Mouse (Mus musculus) liver, embryonic 14.5 days (tissue): ENCODE data around the gene 9430015G10Rik. TPM values are rescaled to one million over a fixed set of nuclear protein-coding genes. Genes with fewer than 3 reads are reported as not detected.
"Not testable (repeated sequence)": the region's sequence is repeated elsewhere in the genome, so short reads cannot be mapped to it uniquely, and the experiment has no call there.

ENCODE experiments used
- ATAC-seq: fragments of 200-750 bp; cut with Nextera tagmentation; 2 replicates; pipeline ENCODE4 v1.8.0; 2017; ENCODE audit warnings: moderate number of reproducible peaks, mild to moderate bottlenecking, moderate library complexity; ENCODE audit not compliant: insufficient read depth
- DNase-seq, 3 experiments: peaks; one replicate each; pipeline ENCODE4 v3.0.0-alpha.2; 2012 to 2013; ENCODE audit warnings: low read depth in 3 of 3, low spot score in 3 of 3
- H3K27ac ChIP-seq: fragments of 300-500 bp; sonication (generic); 2 replicates; pipeline ENCODE4 v1.5.1; 2014; ENCODE audit warnings: moderate library complexity, mild to moderate bottlenecking, control low read depth, inconsistent platforms
- H3K27me3 ChIP-seq: fragments of 300-500 bp; sonication (generic); 2 replicates; pipeline ENCODE4 v1.6.1; 2014; ENCODE audit warnings: mild to moderate bottlenecking, low read length, moderate library complexity; ENCODE audit not compliant: control insufficient read depth, insufficient read depth
- H3K36me3 ChIP-seq: fragments of 300-500 bp; sonication (generic); replicated peaks from 2 replicates; pipeline ENCODE4 v1.6.1; 2014; ENCODE audit warnings: low read depth; ENCODE audit not compliant: control insufficient read depth, insufficient read depth
- H3K4me1 ChIP-seq, 2 experiments: fragments of 200-500 bp in 1 of 2; fragments of 300-500 bp in 1 of 2; sonication (generic) in 1 of 2; replicated peaks; 2 replicates each; pipeline ENCODE4 v1.6.1; 2012 to 2014; ENCODE audit warnings: antibody characterized with exemption in 1 of 2, inconsistent platforms in 1 of 2, low read length in 1 of 2; ENCODE audit not compliant: control insufficient read depth in 2 of 2, insufficient read depth in 2 of 2
- H3K4me2 ChIP-seq: fragments of 300-500 bp; sonication (generic); 2 replicates; pipeline ENCODE4 v1.6.1; 2014; ENCODE audit warnings: low read depth, mild to moderate bottlenecking, control low read depth, moderate library complexity
- H3K4me3 ChIP-seq, 2 experiments: fragments of 200-500 bp in 1 of 2; fragments of 300-500 bp in 1 of 2; sonication (generic) in 1 of 2; 2 replicates each; pipeline ENCODE4 v1.5.1; 2012 to 2014; ENCODE audit warnings: low read depth in 2 of 2, low read length in 2 of 2, mild to moderate bottlenecking in 2 of 2, control low read depth in 1 of 2, inconsistent platforms in 1 of 2, moderate library complexity in 1 of 2; ENCODE audit not compliant: insufficient read depth in 1 of 2
- H3K9ac ChIP-seq: fragments of 300-500 bp; sonication (generic); replicated peaks from 2 replicates; pipeline ENCODE4 v1.6.1; 2014; ENCODE audit warnings: mild to moderate bottlenecking, control low read depth, moderate library complexity
- H3K9me3 ChIP-seq: fragments of 300-500 bp; sonication (generic); 2 replicates; pipeline ENCODE4 v1.6.1; 2016; ENCODE audit warnings: low read length, mixed read lengths; ENCODE audit not compliant: control insufficient read depth
- CTCF ChIP-seq: IDR thresholded peaks from 2 replicates; pipeline ENCODE4 v1.5.1; 2016; ENCODE audit warnings: antibody characterized with exemption, low read depth, control low read depth
- EP300 ChIP-seq: IDR thresholded peaks from 2 replicates; pipeline ENCODE4 v1.6.1; 2016; ENCODE audit warnings: antibody characterized with exemption, low read depth
- WGBS: fragments of 180-500 bp; shearing (Covaris S2); extraction: QIAGEN DNeasy Blood & Tissue Kit; methylation state at CpG from one replicate; pipeline ENCODE4 v1.1.7; 2014; ENCODE audit not compliant: insufficient replicate concordance; 5-methylcytosine and 5-hydroxymethylcytosine counted together
- polyA plus RNA-seq, 2 experiments: library from polyadenylated mRNA; depleted of rRNA in 1 of 2; stranded (reverse) in 1 of 2; unstranded in 1 of 2; fragments of >200 nt; fragmentation: Nextera tagmentation in 1 of 2; extraction: Ambion mirVana in 1 of 2; gene quantifications; 2 replicates each; pipeline versions ENCODE4 v1.2.1 to v1.2.3; 2012 to 2014

The 9430015G10Rik gene
- polyA plus RNA-seq, 2 experiments, result 8.7 to 16.4 TPM

DNA sequence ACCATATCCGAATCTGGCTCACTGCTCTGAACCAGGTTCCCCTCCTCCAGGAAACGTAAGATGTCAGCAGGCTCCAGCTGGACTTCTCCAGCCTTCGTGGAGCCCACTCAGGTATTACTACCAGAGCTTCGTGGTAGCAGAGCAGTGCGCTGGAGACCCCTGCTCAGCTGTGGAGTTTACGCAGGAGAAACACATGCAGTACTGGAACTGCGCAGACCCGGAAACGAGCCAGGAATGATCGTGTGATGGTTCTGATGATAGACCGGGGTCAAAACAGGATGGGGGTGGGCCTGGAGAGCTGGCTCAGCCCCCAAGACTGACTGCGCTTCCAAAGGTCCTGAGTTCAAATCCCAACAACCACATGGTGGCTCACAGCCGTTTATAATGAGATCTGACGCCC lies 26.0 kb downstream of the 9430015G10Rik start:
- no peaks in the 10 kb centered on the region for H3K27me3 ChIP-seq
- no peak overlapping the region for H3K4me3 ChIP-seq
- peaks cover 2% of the 10 kb centered on the region; the same call in 1 of the 2 replicates for H3K9me3 ChIP-seq
- no peak overlapping the region for H3K4me2 ChIP-seq
- H3K9ac ChIP-seq, result no peak overlapping the region
- H3K4me1 ChIP-seq, result no peaks in the 10 kb centered on the region
- no peak for DNase-seq
- WGBS, result 84% methylated on average over 14 of the region's 14 CpGs
- TF ChIP-seq EP300 (no peak), CTCF (no peak)
- H3K27ac ChIP-seq, result no peak overlapping the region
- no peak for ATAC-seq
- H3K36me3 ChIP-seq, result no peaks in the 10 kb centered on the region

DNA sequence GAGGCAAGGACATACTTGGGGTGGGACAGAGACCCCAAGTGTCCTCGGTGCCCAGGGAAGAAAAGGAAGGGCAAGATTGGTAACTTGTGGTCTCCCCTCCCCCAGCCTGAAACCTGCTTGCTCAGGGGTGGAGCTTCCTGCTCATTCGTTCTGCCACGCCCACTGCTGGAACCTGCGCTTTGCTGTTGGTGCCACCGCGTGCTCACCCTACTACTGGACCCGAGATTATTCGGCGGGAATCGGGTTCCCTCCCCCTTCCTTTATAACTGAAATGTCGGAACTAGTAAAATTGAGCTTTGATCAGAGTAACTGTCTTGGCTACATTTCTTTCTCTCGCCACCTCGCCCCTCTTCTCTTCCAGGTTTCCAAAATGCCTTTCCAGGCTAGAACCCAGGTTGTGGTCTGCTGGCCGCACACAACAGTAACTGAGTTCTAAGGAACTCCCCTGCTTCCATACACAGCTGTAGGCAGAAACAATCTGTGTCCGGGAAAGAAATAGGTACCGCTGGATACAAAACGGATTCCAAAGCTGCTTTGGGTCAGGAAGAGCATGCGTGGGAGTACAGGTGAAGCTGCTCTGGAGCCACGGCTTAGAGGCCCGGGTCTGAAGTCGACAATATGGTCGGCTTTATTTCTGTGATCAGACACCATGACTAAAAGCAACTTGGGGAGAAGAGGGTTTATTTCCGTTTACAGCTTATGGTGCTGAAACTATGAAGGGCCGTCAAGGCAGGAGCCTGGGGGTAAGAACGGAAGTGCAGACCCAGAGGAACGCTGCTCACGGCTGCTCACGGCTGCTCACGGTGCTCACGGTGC lies 26.7 kb downstream of the 9430015G10Rik start:
- ATAC-seq, result no peak
- 82% methylated on average over 30 of the region's 30 CpGs for WGBS
- Histone ChIP-seq H3K9me3 (peaks cover 2% of the 10 kb centered on the region; the same call in 1 of the 2 replicates), H3K36me3 (no peaks in the 10 kb centered on the region), H3K4me2 (no peak overlapping the region), H3K27me3 (no peaks in the 10 kb centered on the region), H3K9ac (no peak overlapping the region), H3K27ac (no peak overlapping the region), H3K4me3 (no peak overlapping the region), H3K4me1 (no peaks in the 10 kb centered on the region)
- peak in 1 of 3 experiments; percentile 24 for DNase-seq
- TF ChIP-seq EP300, result no peak
- no peak for TF ChIP-seq CTCF

DNA sequence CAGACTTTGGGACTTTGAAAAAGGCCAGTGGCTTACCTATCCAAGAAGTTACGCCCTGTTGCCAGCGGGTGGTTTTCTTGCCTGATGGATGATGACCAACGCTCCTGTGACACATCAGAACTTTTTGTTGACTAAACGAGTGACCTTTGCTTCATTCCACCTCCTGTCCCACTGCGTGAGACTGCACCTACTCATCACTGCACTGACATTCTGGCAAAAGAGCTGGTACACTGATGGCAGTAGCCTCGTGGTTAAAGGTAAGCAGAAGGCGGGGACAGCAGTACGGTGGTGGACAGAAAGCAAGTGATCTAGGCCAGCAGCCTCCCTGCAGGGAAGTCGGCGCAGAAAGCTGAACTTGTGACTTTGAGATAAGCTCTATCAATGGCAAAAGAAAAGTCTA lies 41.1 kb downstream of the 9430015G10Rik start:
- not testable (repeated sequence) for ATAC-seq

DNA sequence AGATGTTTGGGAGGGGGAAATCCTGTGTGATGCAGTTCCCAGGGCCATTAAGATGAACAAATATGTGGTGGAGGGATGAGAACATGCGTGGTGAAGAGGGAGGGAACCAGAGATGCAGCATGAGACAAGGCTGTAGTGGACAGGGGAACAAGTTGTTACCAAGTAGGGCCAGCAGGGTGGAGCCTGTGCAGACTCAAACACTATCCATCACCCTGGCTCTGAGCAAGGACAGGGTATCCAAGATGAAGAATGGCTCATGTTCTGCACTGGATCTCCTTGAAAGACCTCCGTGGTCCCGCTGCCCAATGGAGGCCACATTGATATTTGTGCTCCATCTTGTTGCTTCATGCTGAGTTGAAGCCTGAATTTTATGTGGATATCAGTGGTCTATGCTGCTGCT lies 45.0 kb downstream of the 9430015G10Rik start:
- Histone ChIP-seq H3K36me3 (no peaks in the 10 kb centered on the region), H3K9ac (no peak overlapping the region), H3K27ac (no peak overlapping the region), H3K27me3 (no peaks in the 10 kb centered on the region), H3K4me3 (no peak overlapping the region), H3K9me3 (no peaks in the 10 kb centered on the region; the same call in 1 of the 2 replicates), H3K4me2 (no peak overlapping the region), H3K4me1 (no peaks in the 10 kb centered on the region)
- DNase-seq, result no peak
- WGBS, result 75% methylated on average over 3 of the region's 3 CpGs
- no peak for ATAC-seq
- no peak for TF ChIP-seq EP300
- no peak; the same call in 1 of the 2 replicates for TF ChIP-seq CTCF

More for the DNA sequence above, 41.1 kb downstream of the 9430015G10Rik start:
- H3K9me3 ChIP-seq, H3K27ac ChIP-seq, H3K4me1 ChIP-seq, H3K36me3 ChIP-seq, DNase-seq, H3K4me3 ChIP-seq, H3K4me2 ChIP-seq, H3K27me3 ChIP-seq, H3K9ac ChIP-seq: not testable (repeated sequence)
- WGBS, result 58% methylated on average over 10 of the region's 10 CpGs

DNA sequence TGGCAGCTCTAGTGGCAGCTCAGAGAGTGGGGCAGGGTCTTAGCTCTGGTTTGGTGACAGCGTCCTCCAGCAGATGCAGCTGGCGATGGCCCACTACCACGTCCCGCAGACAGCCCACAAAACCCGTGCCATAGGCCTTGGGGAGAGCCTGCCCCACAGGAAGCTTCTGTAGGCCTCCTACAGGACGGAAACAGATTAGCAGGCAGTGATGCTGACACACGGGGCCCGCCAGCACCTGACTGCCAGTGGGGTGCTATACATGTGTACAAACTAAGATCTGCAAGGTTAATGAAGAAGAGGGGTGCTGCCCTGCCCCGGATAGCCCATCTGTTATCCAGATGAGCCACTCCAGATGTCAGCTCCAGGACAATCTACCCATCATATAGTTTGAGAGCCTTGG lies 56.7 kb downstream of the 9430015G10Rik start:
- H3K27me3 ChIP-seq, result no peaks in the 10 kb centered on the region
- WGBS, result 65% methylated on average over 9 of the region's 9 CpGs
- no peak overlapping the region for H3K9ac ChIP-seq
- H3K4me2 ChIP-seq, result no peak overlapping the region
- H3K36me3 ChIP-seq, result no peaks in the 10 kb centered on the region
- DNase-seq, result no peak
- TF ChIP-seq EP300 (no peak), CTCF (peak; percentile 51)
- no peaks in the 10 kb centered on the region for H3K9me3 ChIP-seq
- no peak overlapping the region for H3K27ac ChIP-seq
- H3K4me1 ChIP-seq, result no peaks in the 10 kb centered on the region
- ATAC-seq, result no peak
- no peak overlapping the region for H3K4me3 ChIP-seq
